Mouse (Mus musculus): Measurements from ENCODE around the gene Tvp23a.

Gene Tvp23a

DNA sequence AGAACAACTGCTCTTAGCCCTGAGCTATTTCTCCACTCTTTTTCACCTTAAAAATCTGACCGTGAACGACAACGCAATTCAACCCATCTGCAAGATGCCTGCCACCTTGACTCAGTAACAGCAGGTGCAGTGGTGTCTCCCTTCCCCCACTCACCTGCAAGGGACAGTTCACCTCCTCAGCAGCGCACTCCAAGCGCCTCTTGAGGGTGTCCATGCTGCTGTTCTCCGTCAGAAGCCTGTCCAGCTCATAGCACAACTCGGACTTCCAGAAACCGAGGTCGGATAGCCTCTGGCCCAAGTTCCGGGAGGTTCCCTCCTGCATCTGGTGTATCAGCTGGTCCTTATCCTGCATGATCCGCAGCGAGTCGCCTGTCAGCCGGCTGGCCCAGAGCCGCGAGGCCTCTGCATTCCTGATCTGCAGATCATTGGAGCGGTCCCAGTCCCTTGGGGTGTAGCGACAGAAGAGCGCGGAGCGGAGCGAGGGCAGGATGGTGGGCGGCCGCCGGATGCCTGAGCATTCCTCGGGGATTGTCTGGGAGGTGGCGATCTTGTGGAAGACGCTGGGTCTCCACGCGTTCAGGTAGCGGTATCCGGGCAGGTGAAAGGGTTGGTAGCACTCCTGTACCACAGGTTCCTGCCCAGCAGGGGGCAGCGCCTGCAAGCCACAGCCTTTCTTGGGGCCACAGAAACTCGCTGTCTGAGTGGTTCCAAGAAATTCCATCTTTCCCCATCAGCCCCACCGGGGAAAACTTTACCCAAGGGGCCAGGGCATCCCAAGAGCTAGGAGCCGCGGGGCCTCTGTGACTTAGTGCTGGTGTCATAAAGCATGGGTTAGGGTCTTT lies 52.2 kb downstream of the Tvp23a start, which contains the start of gene Tekt5:
Gene Tekt5 (minus strand): TSS at position 792 of the 842 bp plus-strand sequence.
- DNase-seq (ENCODE audit: low read depth, low spot score) = no peak

DNA sequence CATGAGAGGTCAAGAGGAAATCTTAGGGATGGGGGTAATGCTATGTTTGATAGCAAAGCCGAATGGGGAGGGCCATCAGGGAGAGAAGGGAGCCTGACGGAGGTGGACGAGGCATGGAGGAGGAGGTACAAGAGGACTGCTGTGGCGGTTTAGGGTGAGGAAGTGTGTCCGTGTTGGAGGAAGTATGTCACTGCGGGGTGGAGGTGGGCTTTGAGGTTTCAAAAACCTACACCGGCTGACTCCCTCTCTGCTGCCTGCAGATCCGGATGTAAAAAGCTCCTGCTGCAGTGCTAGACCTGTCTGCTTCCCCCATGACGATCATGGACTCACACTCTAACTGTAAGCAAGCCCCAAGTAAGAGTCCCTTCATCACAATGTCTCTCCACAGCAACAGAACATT lies 54.6 kb downstream of the Tvp23a start:
- no peak for DNase-seq (ENCODE audit: low read depth, low spot score)

DNA sequence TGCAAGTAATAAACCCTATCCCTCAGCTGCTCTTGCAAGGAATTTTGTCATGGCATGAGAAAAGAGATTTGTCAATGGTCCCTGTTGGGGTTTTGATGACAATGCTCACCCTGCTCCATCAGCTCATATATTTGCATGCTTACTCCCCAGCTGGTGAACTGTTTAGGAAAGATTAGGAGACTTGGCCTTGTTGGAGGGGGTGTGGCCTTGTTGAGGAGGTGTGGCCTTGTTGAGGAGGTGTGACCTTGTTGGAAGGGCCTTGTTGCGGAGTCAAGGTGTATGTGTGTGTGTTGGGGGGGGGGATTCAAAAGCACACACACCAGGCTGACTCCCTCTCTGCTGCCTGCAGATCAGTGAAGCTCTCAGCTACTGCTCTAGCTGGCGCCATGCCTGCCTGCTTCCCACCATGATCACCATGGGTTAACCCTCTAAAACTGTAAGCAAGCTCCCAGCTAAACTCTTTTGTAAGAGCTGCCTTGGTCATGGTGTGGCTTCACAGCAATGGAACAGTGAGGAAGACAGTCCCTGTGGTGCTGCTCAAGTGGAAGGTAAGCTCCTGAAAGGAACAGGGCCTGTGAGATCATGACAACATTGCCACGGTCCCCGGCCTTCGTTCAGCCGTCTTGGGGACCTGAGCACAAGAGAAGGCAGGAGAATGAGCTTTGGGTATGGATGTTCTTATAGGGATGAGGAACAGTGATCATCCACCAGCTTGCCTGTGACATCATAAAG lies 58.4 kb downstream of the Tvp23a start:
- no peak for DNase-seq (ENCODE audit: low read depth, low spot score)

DNA sequence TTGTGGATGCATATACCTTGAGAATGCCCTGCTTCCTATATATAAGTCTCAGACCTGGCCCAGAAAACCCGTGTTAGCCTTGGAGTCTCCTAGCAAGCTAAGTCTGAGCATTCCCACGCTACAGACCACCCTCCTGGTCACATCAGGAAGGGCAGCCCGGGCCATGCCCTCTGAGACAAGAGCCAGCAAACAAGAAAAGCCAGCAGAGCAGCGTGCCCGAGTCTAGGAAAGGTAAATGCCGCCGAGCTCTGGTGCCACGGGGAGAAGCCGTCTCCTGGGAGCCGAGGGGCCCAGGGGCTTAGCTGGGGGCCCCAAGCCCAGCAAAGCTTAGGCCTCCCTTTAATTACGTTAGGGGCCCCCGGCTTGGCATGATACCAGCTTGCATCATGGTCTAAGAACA lies 61.9 kb downstream of the Tvp23a start:
- no peak for DNase-seq (ENCODE audit: low read depth, low spot score)

DNA sequence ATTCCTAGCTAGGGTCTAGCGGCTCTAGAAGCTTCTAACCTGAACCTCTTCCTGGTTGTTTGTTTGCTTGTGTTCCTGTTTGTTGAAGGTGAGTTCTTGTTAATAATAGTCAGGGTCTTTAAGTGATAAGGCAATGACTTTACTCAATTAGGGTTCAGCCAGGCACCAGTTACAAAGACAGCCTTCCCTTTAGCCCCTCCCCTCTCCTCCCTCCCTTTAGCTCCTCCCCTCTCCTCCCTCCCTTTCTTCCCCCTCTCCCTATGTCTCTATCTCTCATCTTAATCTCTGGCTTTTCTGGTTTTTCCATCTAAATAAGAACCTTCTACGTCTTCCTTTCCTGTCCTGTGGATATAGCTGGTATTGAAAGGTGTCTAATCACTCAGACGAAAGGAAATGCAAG lies 62.6 kb downstream of the Tvp23a start:
- DNase-seq (ENCODE audit: low read depth, low spot score) = no peak

DNA sequence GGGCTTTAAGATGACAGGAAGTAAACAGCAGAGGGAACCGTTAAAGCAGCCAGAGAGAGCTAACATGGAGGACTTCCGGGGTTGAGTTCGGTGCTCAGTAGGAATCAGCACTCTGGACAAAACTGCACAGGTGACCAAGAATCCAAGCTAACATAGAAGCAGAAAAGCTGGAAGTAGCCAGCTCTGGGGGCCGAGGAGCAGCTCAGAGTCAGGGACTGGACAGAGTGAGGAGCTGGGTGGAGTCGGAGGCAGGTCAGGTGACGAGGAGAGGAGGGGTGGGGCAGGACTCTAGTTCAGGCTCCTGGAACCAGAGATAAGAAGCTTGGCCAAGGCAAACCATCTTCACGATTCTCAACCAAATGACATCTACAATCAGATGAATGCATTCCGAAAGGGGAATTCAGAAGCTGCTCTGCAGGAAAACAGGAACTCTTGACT lies 63.1 kb downstream of the Tvp23a start:
- no peak for DNase-seq (ENCODE audit: low read depth, low spot score)

DNA sequence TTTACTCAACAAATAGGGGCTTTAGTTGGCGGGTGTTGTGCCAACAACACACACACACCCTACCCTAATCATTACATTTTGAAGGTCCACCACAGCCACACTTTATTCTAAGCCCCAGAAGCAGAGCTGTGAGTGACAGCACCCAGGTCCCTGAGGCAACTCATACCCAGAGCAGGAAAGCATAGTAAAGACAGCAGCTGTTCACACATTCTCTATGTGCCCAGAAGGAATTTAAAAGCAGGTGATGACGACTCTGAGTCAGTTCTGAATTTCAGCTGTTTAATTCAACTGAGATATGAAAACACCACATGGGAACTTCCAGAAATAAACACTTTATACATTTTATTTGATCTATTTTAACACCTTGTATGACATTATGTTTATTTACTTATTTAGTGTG lies 67.6 kb downstream of the Tvp23a start:
- peak; percentile 74 for DNase-seq (ENCODE audit: low read depth, low spot score)

DNA sequence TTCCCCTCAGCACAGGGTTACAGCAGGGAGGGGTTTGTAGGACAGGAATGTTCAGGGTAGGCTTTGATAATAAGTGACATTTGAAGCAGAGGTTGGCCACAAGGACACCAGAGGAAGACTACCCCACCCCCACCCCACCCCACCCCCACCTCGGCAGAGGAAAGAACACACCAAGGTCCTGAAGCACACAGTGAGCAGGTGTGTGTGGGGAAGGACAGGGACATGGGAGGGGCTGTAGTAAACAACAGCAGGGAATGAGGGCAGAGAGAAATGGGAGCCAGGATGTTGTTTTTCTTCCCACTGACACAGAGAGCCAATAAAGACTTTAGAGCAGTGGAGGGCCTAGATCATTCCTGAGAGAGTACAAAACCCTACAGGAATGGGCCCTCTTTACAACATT lies 69.9 kb downstream of the Tvp23a start:
- DNase-seq (ENCODE audit: low read depth, low spot score) = no peak

DNA sequence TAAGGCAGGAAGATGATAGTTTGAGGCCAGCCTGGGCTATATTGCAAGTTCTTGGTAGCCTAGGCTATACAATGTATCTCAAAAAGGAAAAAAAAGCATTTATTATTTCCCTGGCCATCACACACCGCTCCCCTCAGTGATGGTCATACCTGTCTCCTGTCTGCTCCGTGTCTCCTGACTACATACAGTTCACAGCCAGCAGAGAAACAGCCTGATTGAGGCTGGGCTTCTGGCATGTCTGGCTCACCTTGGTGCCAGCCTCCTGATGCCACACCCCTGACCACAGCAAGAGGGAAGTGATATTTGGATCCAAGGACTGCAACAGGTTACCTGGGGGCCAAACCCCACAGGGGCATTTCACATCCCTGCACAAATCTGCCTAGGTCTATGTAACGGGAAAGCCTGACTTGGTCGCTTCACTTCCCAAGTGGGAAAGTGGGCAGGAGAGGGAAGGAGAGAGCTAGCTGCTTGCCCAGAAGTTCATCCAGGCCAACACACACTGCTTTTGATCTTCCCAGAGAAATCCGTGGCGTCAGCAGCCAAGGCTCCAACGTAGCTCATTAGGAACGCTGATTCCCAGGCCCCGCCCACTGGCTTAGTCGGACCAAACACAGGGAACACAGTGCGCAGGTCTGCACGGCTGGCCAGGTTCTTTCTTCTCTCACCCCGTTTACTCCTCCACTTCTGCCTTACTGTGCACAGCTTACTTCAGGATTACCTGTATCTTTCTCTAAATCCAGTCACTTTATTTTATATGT lies 72.7 kb downstream of the Tvp23a start:
- no peak for DNase-seq (ENCODE audit: low read depth, low spot score)

DNA sequence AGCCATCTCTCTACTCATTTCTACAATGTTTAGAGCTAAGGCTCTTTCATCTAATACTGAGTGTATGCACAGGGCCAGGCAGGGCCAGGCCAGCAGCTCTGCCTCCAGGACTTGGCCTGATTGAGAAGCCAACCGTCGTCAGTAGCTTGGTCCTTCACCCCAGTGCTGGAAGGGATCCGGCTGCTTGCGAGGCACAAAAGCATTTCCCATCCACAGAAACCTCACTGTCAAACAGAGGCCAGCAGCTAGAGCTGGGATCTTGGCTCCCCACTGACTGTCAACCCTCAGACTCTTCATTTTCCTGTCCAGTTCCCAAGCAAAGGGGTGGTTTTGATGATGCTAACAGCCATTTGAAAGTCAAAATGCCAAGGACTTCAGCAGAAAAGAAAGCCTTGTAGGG lies 74.8 kb downstream of the Tvp23a start:
- DNase-seq (ENCODE audit: low read depth, low spot score) = no peak
